In genomic region chr13:101931264-101931663, GRCm38 (mm10) we compare ENCODE assay signal across 20 mouse cellular contexts.
"Had no signal": no experiment of that assay in that cellular context is flagged by ENCODE, and none has a peak within 500 bp of the region (broad histone marks: within the 10 kb centered on the region; RNA-seq: fewer than 3 reads in every experiment).

No protein-coding gene starts in this region.

- H3K36me3 ChIP-seq: limb, embryonic 12.5 days; limb, embryonic 15.5 days; liver, embryonic 13.5 days; midbrain, embryonic 12.5 days; midbrain, embryonic 15.5 days; neural tube, embryonic 13.5 days; stomach, embryonic 15.5 days had no signal

- H3K27me3 ChIP-seq: limb, embryonic 15.5 days; liver, embryonic 13.5 days; midbrain, embryonic 12.5 days; neural tube, embryonic 13.5 days; stomach, embryonic 15.5 days had no signal

- H3K4me1 ChIP-seq: limb, embryonic 15.5 days; liver, embryonic 13.5 days; midbrain, embryonic 12.5 days; midbrain, embryonic 15.5 days; neural tube, embryonic 13.5 days; stomach, embryonic 15.5 days had no signal

- H3K4me2 ChIP-seq: limb, embryonic 12.5 days; limb, embryonic 15.5 days; liver, embryonic 13.5 days; midbrain, embryonic 12.5 days; midbrain, embryonic 15.5 days; neural tube, embryonic 13.5 days; stomach, embryonic 15.5 days had no signal

- ATAC-seq: inflammation-experienced regulatory T-cells, adult 6 months; midbrain, embryonic 15.5 days had no signal

- DNase-seq: kidney, postnatal 25 days; layer of hippocampus, postnatal 36 days; liver, embryonic 13.5 days; lung, adult 2 months; lung, postnatal 14 days; lung, postnatal 4 days; retina, postnatal 1 day; right cerebral cortex, postnatal 25 days; spleen, adult 18-20 months; thymus, postnatal 25 days had no signal

- H3K9ac ChIP-seq: limb, embryonic 12.5 days; limb, embryonic 15.5 days; liver, embryonic 13.5 days; midbrain, embryonic 12.5 days; midbrain, embryonic 15.5 days; neural tube, embryonic 13.5 days; stomach, embryonic 15.5 days had no signal

- H3K9me3 ChIP-seq: limb, embryonic 12.5 days; limb, embryonic 15.5 days; liver, embryonic 13.5 days; midbrain, embryonic 12.5 days; midbrain, embryonic 15.5 days; neural tube, embryonic 13.5 days; stomach, embryonic 15.5 days had no signal

- H3K27ac ChIP-seq: kidney, postnatal 0 days; left cerebral cortex, adult 2 months; limb, embryonic 12.5 days; limb, embryonic 15.5 days; liver, embryonic 13.5 days; midbrain, embryonic 12.5 days; midbrain, embryonic 15.5 days; neural tube, embryonic 13.5 days; stomach, embryonic 15.5 days had no signal

- H3K4me3 ChIP-seq: left cerebral cortex, adult 2 months; limb, embryonic 12.5 days; limb, embryonic 15.5 days; liver, embryonic 13.5 days; midbrain, embryonic 12.5 days; midbrain, embryonic 15.5 days; myocyte; neural tube, embryonic 13.5 days; stomach, embryonic 15.5 days had no signal
